Mouse (Mus musculus) MEL (cell line): ENCODE results near the gene Gramd1a. TPM values are rescaled to one million over a fixed set of nuclear protein-coding genes. Genes with fewer than 3 reads are reported as not detected.

Source experiments
- DNase-seq: peaks from one replicate; pipeline ENCODE4 v3.0.0; 2011; ENCODE audit warnings: low read depth, low spot score
- H3K27ac ChIP-seq: 2 replicates; pipeline ENCODE4 v1.5.1; 2012; ENCODE audit warnings: low read depth, mild to moderate bottlenecking, control low read depth, low read length, moderate library complexity; ENCODE audit not compliant: control insufficient read depth
- H3K27me3 ChIP-seq, 2 experiments: fragments of 150-350 bp in 1 of 2; sonication (generic) in 1 of 2; 2 replicates each; pipeline ENCODE4 v1.6.1; 2012; ENCODE audit warnings: low read length in 2 of 2, mild to moderate bottlenecking in 2 of 2, improper control_type of control experiment in 1 of 2, moderate library complexity in 1 of 2; ENCODE audit not compliant: insufficient read depth in 2 of 2, control insufficient read depth in 1 of 2
- H3K36me3 ChIP-seq, 2 experiments: 2 replicates each; pipeline ENCODE4 v1.6.1; 2012 to 2014; ENCODE audit warnings: low read length in 2 of 2, improper control_type of control experiment in 1 of 2, inconsistent platforms in 1 of 2, mild to moderate bottlenecking in 1 of 2; ENCODE audit not compliant: insufficient read depth in 2 of 2, control insufficient read depth in 1 of 2
- H3K4me1 ChIP-seq, 2 experiments: fragments of 150-350 bp in 1 of 2; sonication (generic) in 1 of 2; 2 replicates each; pipeline ENCODE4 v1.6.1; 2012; ENCODE audit warnings: low read length in 2 of 2, improper control_type of control experiment in 1 of 2, mild to moderate bottlenecking in 1 of 2; ENCODE audit not compliant: insufficient read depth in 2 of 2, control insufficient read depth in 1 of 2
- H3K4me3 ChIP-seq, 2 experiments: fragments of 150-350 bp in 1 of 2; sonication (generic) in 1 of 2; 2 replicates each; pipeline ENCODE4 v1.5.1; 2012; ENCODE audit warnings: low read depth in 2 of 2, low read length in 2 of 2, mild to moderate bottlenecking in 2 of 2, moderate library complexity in 2 of 2, control low read depth in 1 of 2, improper control_type of control experiment in 1 of 2; ENCODE audit not compliant: control insufficient read depth in 1 of 2, insufficient read depth in 1 of 2
- H3K79me2 ChIP-seq: 2 replicates; pipeline ENCODE4 v1.6.1; 2012; ENCODE audit warnings: mild to moderate bottlenecking, low read length, moderate library complexity; ENCODE audit not compliant: control insufficient read depth, poor library complexity, insufficient read depth
- H3K9ac ChIP-seq: 2 replicates; pipeline ENCODE4 v1.6.1; 2012; ENCODE audit warnings: low read depth, mild to moderate bottlenecking, control low read depth, low read length, moderate library complexity; ENCODE audit not compliant: control insufficient read depth, poor library complexity, severe bottlenecking
- H3K9me3 ChIP-seq: fragments of 150-350 bp; sonication (generic); replicated peaks from 2 replicates; pipeline ENCODE4 v1.6.1; 2012; ENCODE audit warnings: mild to moderate bottlenecking, low read length, improper control_type of control experiment, moderate library complexity; ENCODE audit not compliant: insufficient read depth
- BHLHE40 ChIP-seq: IDR thresholded peaks from 2 replicates; pipeline ENCODE4 v1.6.1; 2012; ENCODE audit warnings: low read depth, mild to moderate bottlenecking, inconsistent platforms, low read length, improper control_type of control experiment, borderline replicate concordance
- CHD2 ChIP-seq: IDR thresholded peaks from 2 replicates; pipeline ENCODE4 v1.6.1; 2011; ENCODE audit warnings: low read length, improper control_type of control experiment
- CTCF ChIP-seq, 3 experiments: IDR thresholded peaks in 2 of 3; conservative IDR thresholded peaks in 1 of 3; 2 replicates each; pipeline ENCODE4 v1.5.1; 2011 to 2012; ENCODE audit warnings: low read length in 3 of 3, low read depth in 2 of 3, mild to moderate bottlenecking in 2 of 3, improper control_type of control experiment in 1 of 3, inconsistent platforms in 1 of 3, mixed read lengths in 1 of 3, moderate library complexity in 1 of 3; ENCODE audit not compliant: control insufficient read depth in 1 of 3, insufficient read depth in 1 of 3, poor library complexity in 1 of 3, severe bottlenecking in 1 of 3
- E2F4 ChIP-seq: IDR thresholded peaks from 2 replicates; pipeline ENCODE4 v1.6.1; 2011; ENCODE audit warnings: low read depth, low read length, improper control_type of control experiment, borderline replicate concordance
- ELF1 ChIP-seq: IDR thresholded peaks from 2 replicates; pipeline ENCODE4 v1.6.1; 2014; ENCODE audit warnings: low read depth, mild to moderate bottlenecking, inconsistent platforms, low read length, improper control_type of control experiment, moderate library complexity
- EP300 ChIP-seq, 2 experiments: IDR thresholded peaks; 2 replicates each; pipeline ENCODE4 v1.6.1; 2011; ENCODE audit warnings: improper control_type of control experiment in 2 of 2, low read length in 2 of 2, low read depth in 1 of 2, mild to moderate bottlenecking in 1 of 2
- ETS1 ChIP-seq: IDR thresholded peaks from 2 replicates; pipeline ENCODE4 v1.6.1; 2012; ENCODE audit warnings: low read depth, mild to moderate bottlenecking, inconsistent platforms, low read length, improper control_type of control experiment, moderate library complexity
- GABPA ChIP-seq: IDR thresholded peaks from 2 replicates; pipeline ENCODE4 v1.6.1; 2012; ENCODE audit warnings: low read depth, mild to moderate bottlenecking, inconsistent platforms, low read length, improper control_type of control experiment, moderate library complexity
- GATA1 ChIP-seq: IDR thresholded peaks from 2 replicates; pipeline ENCODE4 v1.6.1; 2011; ENCODE audit warnings: low read depth, low read length, improper control_type of control experiment
- HCFC1 ChIP-seq: IDR thresholded peaks from 2 replicates; pipeline ENCODE4 v1.6.1; 2012; ENCODE audit warnings: low read depth, mild to moderate bottlenecking, inconsistent platforms, low read length, improper control_type of control experiment, moderate library complexity
- JUND ChIP-seq: IDR thresholded peaks from 2 replicates; pipeline ENCODE4 v1.6.1; 2011; ENCODE audit warnings: low read depth, mild to moderate bottlenecking, improper control_type of control experiment, low read length
- MAX ChIP-seq: IDR thresholded peaks from 2 replicates; pipeline ENCODE4 v1.6.1; 2011; ENCODE audit warnings: low read length, improper control_type of control experiment
- MEF2A ChIP-seq: IDR thresholded peaks from 2 replicates; pipeline ENCODE4 v1.6.1; 2014; ENCODE audit warnings: low read depth, mild to moderate bottlenecking, inconsistent platforms, low read length, improper control_type of control experiment; ENCODE audit not compliant: poor library complexity, insufficient replicate concordance, severe bottlenecking; ENCODE audit errors: extremely low read depth
- MXI1 ChIP-seq: IDR thresholded peaks from 2 replicates; pipeline ENCODE4 v1.6.1; 2011; ENCODE audit warnings: mild to moderate bottlenecking, low read depth, low read length, improper control_type of control experiment
- NELFE ChIP-seq: IDR thresholded peaks from 2 replicates; pipeline ENCODE4 v1.6.1; 2011; ENCODE audit warnings: low read depth, low read length, improper control_type of control experiment
- POLR2A ChIP-seq, 2 experiments: IDR thresholded peaks; 2 replicates each; pipeline ENCODE4 v1.6.1; 2011 to 2012; ENCODE audit warnings: low read length in 2 of 2, mild to moderate bottlenecking in 2 of 2, control low read depth in 1 of 2, improper control_type of control experiment in 1 of 2, low read depth in 1 of 2, moderate library complexity in 1 of 2; ENCODE audit not compliant: control insufficient read depth in 1 of 2, insufficient read depth in 1 of 2, poor library complexity in 1 of 2
- POLR2AphosphoS2 ChIP-seq: IDR thresholded peaks from 2 replicates; pipeline ENCODE4 v1.6.1; 2011; ENCODE audit warnings: low read length, improper control_type of control experiment
- RAD21 ChIP-seq: IDR thresholded peaks from 2 replicates; pipeline ENCODE4 v1.6.1; 2011; ENCODE audit warnings: mild to moderate bottlenecking, low read depth, low read length, improper control_type of control experiment
- RCOR1 ChIP-seq: IDR thresholded peaks from 2 replicates; pipeline ENCODE4 v1.6.1; 2012; ENCODE audit warnings: low read depth, mild to moderate bottlenecking, inconsistent platforms, low read length, improper control_type of control experiment
- SIN3A ChIP-seq: IDR thresholded peaks from 2 replicates; pipeline ENCODE4 v1.6.1; 2012; ENCODE audit warnings: low read length, improper control_type of control experiment, inconsistent platforms
- TCF12 ChIP-seq: IDR thresholded peaks from 2 replicates; pipeline ENCODE4 v1.6.1; 2014; ENCODE audit warnings: low read depth, mild to moderate bottlenecking, inconsistent platforms, low read length, improper control_type of control experiment, moderate library complexity
- UBTF ChIP-seq: IDR thresholded peaks from 2 replicates; pipeline ENCODE4 v1.6.1; 2012; ENCODE audit warnings: low read depth, mild to moderate bottlenecking, inconsistent platforms, low read length, improper control_type of control experiment, moderate library complexity, borderline replicate concordance; ENCODE audit not compliant: insufficient read depth
- USF2 ChIP-seq, 2 experiments: IDR thresholded peaks; 2 replicates each; pipeline ENCODE4 v1.6.1; 2011 to 2012; ENCODE audit warnings: improper control_type of control experiment in 2 of 2, low read length in 2 of 2, borderline replicate concordance in 1 of 2, inconsistent platforms in 1 of 2, low read depth in 1 of 2, mild to moderate bottlenecking in 1 of 2; ENCODE audit not compliant: insufficient read depth in 1 of 2
- ZMIZ1 ChIP-seq: IDR thresholded peaks from 2 replicates; pipeline ENCODE4 v1.6.1; 2012; ENCODE audit warnings: low read depth, mild to moderate bottlenecking, inconsistent platforms, low read length, improper control_type of control experiment, moderate library complexity
- ZNF384 ChIP-seq: IDR thresholded peaks from 2 replicates; pipeline ENCODE4 v1.6.1; 2012; ENCODE audit warnings: low read depth, mild to moderate bottlenecking, inconsistent platforms, low read length, improper control_type of control experiment
- polyA plus RNA-seq, 2 experiments: library from polyadenylated mRNA; stranded (reverse) in 1 of 2; unstranded in 1 of 2; fragments of >175 nt in 1 of 2; fragments of >200 nt in 1 of 2; gene quantifications; 2 replicates each; pipeline versions ENCODE4 v1.2.1 to v1.2.4; 2012; ENCODE audit warnings: low replicate concordance in 2 of 2, low read depth in 1 of 2; ENCODE audit not compliant: insufficient read length in 2 of 2, insufficient read depth in 1 of 2, missing spikeins in 1 of 2
- total RNA-seq: library from RNA; depleted of rRNA; stranded (reverse); fragments of 300-350 nt; gene quantifications from 2 replicates; pipeline ENCODE4 v1.2.3, GENCODE M21; 2012

Gene Gramd1a
- total and polyA plus RNA-seq, 3 experiments = 21.8 to 65.7 TPM; not detected in 1

DNA sequence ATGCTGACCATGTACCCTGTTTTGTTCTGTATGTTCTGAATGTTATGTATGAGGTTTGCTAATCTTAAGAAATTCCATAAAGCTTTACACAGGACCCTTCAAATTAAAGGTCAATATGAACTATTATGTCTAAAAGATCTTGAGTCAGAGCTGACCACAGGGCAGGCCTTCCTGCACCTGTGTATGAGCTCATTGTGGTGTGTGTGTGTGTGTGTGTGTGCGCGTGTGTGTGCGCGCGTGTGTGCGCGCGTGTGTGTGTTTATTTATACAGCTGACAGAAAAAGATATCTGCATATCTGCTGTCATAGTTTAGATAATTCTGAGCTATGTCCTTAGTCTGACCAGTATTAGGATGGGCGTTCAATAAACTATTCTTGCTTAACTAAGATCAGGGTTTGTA lies 14.8 kb upstream of the Gramd1a start:
- Histone ChIP-seq H3K4me1 (peaks cover 0 to 4% of the 10 kb centered on the region in 2 experiments; a peak in 1 of 4 replicates), H3K9me3 (no peaks in the 10 kb centered on the region), H3K36me3 (no peaks in the 10 kb centered on the region; a peak in 1 of 4 replicates), H3K27ac (no peak overlapping the region), H3K79me2 (no peaks in the 10 kb centered on the region), H3K4me3 (no peak overlapping the region), H3K9ac (no peak overlapping the region), H3K27me3 (no peaks in the 10 kb centered on the region)
- no peak for DNase-seq
- TF ChIP-seq GATA1 (no peak), NELFE (no peak), E2F4 (no peak), BHLHE40 (no peak), UBTF (no peak), HCFC1 (no peak), RCOR1 (no peak), CHD2 (no peak), CTCF (IDR thresholded peaks at IDR 0.05 in 2 of 3, conservative IDR thresholded peaks at IDR 0.05 in 1 of 3; ENCODE audit: control insufficient read depth in 1 of 3, insufficient read depth in 1 of 3, low read depth in 2 of 3, low read length in 3 of 3, poor library complexity in 1 of 3, severe bottlenecking in 1 of 3) (no peak), USF2 (IDR thresholded peaks at IDR 0.05; ENCODE audit: borderline replicate concordance in 1 of 2, insufficient read depth in 1 of 2, low read depth in 1 of 2, low read length in 2 of 2) (no peak), ZNF384 (no peak)

DNA sequence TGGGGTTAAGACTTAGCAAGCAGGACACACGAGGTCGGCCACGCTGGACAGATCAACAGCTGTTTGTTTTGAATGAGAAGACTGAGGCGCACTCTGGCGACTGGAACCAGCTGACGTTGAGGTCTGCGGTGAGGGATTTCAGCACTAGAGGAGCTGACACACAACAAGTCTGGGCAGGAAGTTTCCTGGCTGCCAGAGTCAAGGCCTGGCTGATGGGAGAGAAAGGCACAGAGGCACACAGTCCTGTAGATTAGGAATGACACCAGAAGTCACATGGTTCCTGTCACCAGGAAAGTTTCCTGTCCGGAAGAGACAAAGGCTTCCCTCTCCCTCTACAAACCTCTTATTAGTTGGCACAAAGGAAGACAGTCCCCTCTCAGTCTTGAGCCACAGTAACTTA lies 12.7 kb upstream of the Gramd1a start:
- no peaks in the 10 kb centered on the region for H3K4me1 ChIP-seq
- H3K27ac ChIP-seq = no peak overlapping the region
- no peak overlapping the region for H3K4me3 ChIP-seq
- H3K79me2 ChIP-seq = no peaks in the 10 kb centered on the region
- H3K9me3 ChIP-seq = no peaks in the 10 kb centered on the region
- no peak for DNase-seq
- TF ChIP-seq RAD21 (no peak), JUND (no peak), EP300 (IDR thresholded peaks at IDR 0.05; ENCODE audit: low read depth in 1 of 2, low read length in 2 of 2) (no peak), E2F4 (no peak), CHD2 (no peak), ELF1 (no peak), MXI1 (no peak), GABPA (no peak), MAX (no peak), ETS1 (no peak), SIN3A (no peak), MEF2A (no peak), ZMIZ1 (no peak), POLR2A (IDR thresholded peaks at IDR 0.05; ENCODE audit: control insufficient read depth in 1 of 2, insufficient read depth in 1 of 2, low read depth in 1 of 2, low read length in 2 of 2, poor library complexity in 1 of 2) (no peak), POLR2AphosphoS2 (no peak), GATA1 (no peak), TCF12 (no peak), NELFE (no peak)
- no peaks in the 10 kb centered on the region for H3K36me3 ChIP-seq
- no peaks in the 10 kb centered on the region for H3K27me3 ChIP-seq
- H3K9ac ChIP-seq = no peak overlapping the region
